Mouse (Mus musculus) erythroblast, adult 5-6 weeks (primary cell): ENCODE measurements around the gene Amn1. TPM values are rescaled to one million over a fixed set of nuclear protein-coding genes. Genes with fewer than 3 reads are reported as not detected.
A peak's percentile ranks its signal among the peaks of the same experiment; 100 is the strongest.

Experiments used
- ATAC-seq: replicated peaks from 2 replicates; pipeline ENCODE4 v1.8.0; 2016; ENCODE audit warnings: moderate number of reproducible peaks, mild to moderate bottlenecking, moderate TSS enrichment, inconsistent platforms; ENCODE audit not compliant: poor library complexity, low FRiP score, severe bottlenecking
- total RNA-seq, 2 experiments: library from RNA; stranded (forward) in 1 of 2; stranded (reverse) in 1 of 2; fragments of 150-400 nt in 1 of 2; fragments of 200-764, 138-1000 nt in 1 of 2; gene quantifications; 2 replicates each; pipeline versions ENCODE4 v1.2.3 to v1.2.4; 2015 to 2017; ENCODE audit warnings: low replicate concordance in 2 of 2

The Amn1 gene
- total RNA-seq, 2 experiments from 2014 or later, result 11.9 to 19.4 TPM

DNA sequence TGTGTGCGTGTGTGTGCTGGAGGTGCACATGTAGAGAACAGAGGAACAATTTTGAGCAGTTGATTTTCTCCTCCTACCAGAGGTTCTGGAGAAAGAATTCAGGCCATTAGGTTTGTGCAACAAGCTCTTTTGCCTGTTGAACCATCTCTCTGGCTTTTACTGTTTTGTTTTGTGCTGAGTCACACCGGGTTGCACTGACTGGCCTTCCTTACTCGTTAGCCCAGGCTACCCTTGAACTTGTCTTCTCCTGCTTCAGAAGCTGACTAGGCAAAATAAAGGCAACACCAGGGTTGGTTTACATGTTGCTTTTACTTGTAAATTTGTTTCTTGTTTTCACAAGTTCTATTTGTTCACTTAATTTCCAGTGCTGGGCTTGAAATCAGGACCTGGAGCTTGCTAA is 65.5 kb downstream of the Amn1 start:
- ATAC-seq, result no peak

DNA sequence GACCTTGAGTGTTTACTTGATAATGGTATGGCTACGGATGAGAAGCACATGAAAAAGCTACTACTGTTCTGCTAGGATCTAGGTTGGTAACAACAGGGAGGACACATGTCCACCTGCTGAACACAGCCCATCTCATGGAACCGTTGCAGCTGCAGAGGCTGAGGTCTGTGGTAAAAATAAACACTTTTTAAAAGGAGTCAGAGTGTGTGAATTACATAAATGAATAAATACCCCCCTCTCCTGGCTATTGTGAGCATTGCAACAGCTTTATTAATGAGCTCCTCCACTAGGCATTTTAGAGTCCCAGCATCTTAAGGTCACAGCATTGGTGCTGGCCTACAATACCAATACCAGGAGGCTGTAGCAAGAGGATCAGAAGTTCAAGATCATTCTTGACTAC is 68.7 kb downstream of the Amn1 start:
- ATAC-seq, result peak; percentile 82

DNA sequence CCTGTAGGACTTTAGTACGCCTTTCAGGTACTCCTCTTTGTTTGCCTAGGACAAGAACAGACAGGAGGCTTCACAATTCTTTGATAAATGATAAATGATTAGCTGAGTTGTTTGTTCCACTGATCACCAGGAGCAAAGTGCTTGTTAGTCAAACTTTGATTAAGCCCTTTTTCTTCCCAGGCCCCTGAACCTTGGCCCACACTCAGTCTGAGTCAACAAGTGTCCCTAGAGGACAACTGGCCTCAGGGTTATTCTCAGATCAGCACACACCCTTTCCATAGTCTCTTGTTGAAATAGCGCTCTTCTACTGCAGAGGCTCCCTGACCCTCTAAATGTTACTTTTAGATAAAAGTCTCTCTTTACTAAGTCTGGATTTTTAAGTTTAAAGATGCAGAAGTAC is 69.6 kb downstream of the Amn1 start:
- ATAC-seq, result no peak

DNA sequence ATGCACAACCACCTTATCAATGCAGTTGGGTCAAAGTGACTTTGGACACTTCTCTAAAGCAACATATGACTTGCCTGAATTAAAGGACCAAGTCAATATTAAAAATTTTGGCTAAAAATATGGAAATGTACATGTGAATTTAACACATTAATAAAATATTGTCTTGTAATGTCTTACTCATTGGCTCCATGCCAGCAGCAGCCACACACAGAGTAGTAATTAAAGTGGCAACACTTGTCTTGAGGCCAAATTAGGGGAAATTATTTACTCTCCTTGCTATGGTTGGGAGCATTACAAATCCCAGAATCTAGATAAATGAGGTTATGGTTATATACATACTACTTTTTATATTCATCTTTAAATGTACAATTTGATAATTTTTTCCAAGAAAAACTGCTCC is 71.5 kb downstream of the Amn1 start:
- no peak for ATAC-seq

DNA sequence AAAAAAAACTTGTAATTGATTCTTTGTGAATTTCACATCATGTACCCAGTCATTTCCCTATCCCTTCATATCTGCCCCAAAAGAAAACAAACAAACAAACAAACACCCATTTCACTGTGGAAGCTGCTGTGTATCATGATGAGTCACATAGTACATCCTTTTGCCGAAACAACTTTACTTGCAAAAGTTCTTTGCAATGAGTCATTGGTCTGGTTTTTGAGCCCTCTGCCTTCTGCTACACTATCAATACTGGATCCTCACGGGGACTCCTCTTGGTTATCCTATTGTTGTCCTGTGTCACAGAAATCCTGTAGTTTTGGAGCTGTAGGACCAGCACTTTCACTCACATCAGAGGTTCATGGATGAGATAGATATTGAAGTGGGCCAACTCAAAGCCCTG is 79.6 kb downstream of the Amn1 start:
- ATAC-seq, result no peak

DNA sequence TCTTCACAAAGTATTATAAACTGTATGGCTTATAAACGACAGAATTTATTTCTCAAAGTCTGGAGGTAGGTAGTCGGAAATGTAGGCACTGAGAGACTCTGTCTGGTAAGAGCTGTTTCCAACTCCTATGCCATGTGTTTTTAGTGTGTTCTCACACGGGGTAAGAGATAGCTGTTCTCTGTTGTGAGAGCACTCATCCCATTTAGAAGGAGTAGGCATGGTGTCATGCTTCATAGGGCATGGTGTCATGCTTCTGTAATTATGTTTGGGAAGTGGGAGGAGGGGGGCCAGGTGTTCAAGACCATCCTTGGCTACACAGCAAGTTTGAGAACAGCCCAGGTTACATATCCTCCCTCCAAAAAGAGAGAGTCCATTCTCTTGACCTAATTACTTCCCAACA is 80.9 kb downstream of the Amn1 start:
- no peak for ATAC-seq

Other genes with a start within 250 kb of the Amn1 start
- 4.6 and 9.0 TPM in 2 replicates for gene Sinhcaf, start 242.2 kb downstream of the Amn1 start, total RNA-seq (2015; ENCODE audit: low replicate concordance)
- 9.0 and 12.8 TPM in 2 replicates for gene Sinhcaf, start 242.2 kb downstream of the Amn1 start, total RNA-seq (2017; ENCODE audit: low replicate concordance)
- gene Dennd5b, start 87.0 kb downstream of the Amn1 start, total RNA-seq (2015; ENCODE audit: low replicate concordance), result not detected in 2 replicates
- 0.42 and 0.68 TPM in 2 replicates for gene Dennd5b, start 87.0 kb downstream of the Amn1 start, total RNA-seq (2017; ENCODE audit: low replicate concordance)
- gene Gm10203, start 58.5 kb downstream of the Amn1 start, total RNA-seq (2015; ENCODE audit: low replicate concordance), result not detected in 2 replicates
- gene Gm10203, start 58.5 kb downstream of the Amn1 start, total RNA-seq (2017; ENCODE audit: low replicate concordance), result not detected in 2 replicates
- gene Etfbkmt, start 48.9 kb downstream of the Amn1 start, total RNA-seq (2015; ENCODE audit: low replicate concordance), result 37.7 and 39.5 TPM in 2 replicates
- gene Etfbkmt, start 48.9 kb downstream of the Amn1 start, total RNA-seq (2017; ENCODE audit: low replicate concordance), result 35.9 and 48.9 TPM in 2 replicates
- 232 and 275 TPM in 2 replicates for gene Resf1, start 120.7 kb upstream of the Amn1 start, total RNA-seq (2015; ENCODE audit: low replicate concordance)
- 271 and 321 TPM in 2 replicates for gene Resf1, start 120.7 kb upstream of the Amn1 start, total RNA-seq (2017; ENCODE audit: low replicate concordance)
- gene Bicd1, start 220.2 kb upstream of the Amn1 start, total RNA-seq (2015; ENCODE audit: low replicate concordance), result 0.42 and 1.9 TPM in 2 replicates
- 0.42 and 6.3 TPM in 2 replicates for gene Bicd1, start 220.2 kb upstream of the Amn1 start, total RNA-seq (2017; ENCODE audit: low replicate concordance)